Mouse (Mus musculus) liver, postnatal 0 days (tissue): Measurements from ENCODE around the gene Ttll12. TPM values are rescaled to one million over a fixed set of nuclear protein-coding genes. Genes with fewer than 3 reads are reported as not detected.

Experiments
- ATAC-seq: fragments of 200-750 bp; cut with Nextera tagmentation; 2 replicates; pipeline ENCODE4 v1.8.0; 2017; ENCODE audit warnings: mild to moderate bottlenecking, moderate library complexity
- DNase-seq: peaks from one replicate; pipeline ENCODE4 v3.0.0-alpha.2; 2016
- H3K27ac ChIP-seq: fragments of 300-500 bp; sonication (generic); 2 replicates; pipeline ENCODE4 v1.5.1; 2014; ENCODE audit warnings: antibody characterized with exemption, moderate library complexity, mild to moderate bottlenecking, low read depth
- H3K27me3 ChIP-seq: fragments of 300-500 bp; sonication (generic); 2 replicates; pipeline ENCODE4 v1.6.1; 2014; ENCODE audit warnings: low read length, control low read depth, mixed read lengths; ENCODE audit not compliant: insufficient read depth
- H3K36me3 ChIP-seq: fragments of 300-500 bp; sonication (generic); replicated peaks from 2 replicates; pipeline ENCODE4 v1.6.1; 2014; ENCODE audit warnings: mild to moderate bottlenecking, control low read depth, low read length, moderate library complexity, mixed read lengths; ENCODE audit not compliant: insufficient read depth
- H3K4me1 ChIP-seq: fragments of 300-500 bp; sonication (generic); 2 replicates; pipeline ENCODE4 v1.6.1; 2014; ENCODE audit warnings: antibody characterized with exemption, mild to moderate bottlenecking, control low read depth; ENCODE audit not compliant: insufficient read depth
- H3K4me2 ChIP-seq: fragments of 300-500 bp; sonication (generic); 2 replicates; pipeline ENCODE4 v1.6.1; 2014; ENCODE audit warnings: low read depth, mild to moderate bottlenecking, low read length, moderate library complexity, mixed read lengths
- H3K4me3 ChIP-seq: fragments of 300-500 bp; sonication (generic); 2 replicates; pipeline ENCODE4 v1.5.1; 2014; ENCODE audit warnings: low read depth, low read length
- H3K9ac ChIP-seq: fragments of 300-500 bp; sonication (generic); replicated peaks from 2 replicates; pipeline ENCODE4 v1.6.1; 2014; ENCODE audit warnings: mild to moderate bottlenecking, moderate library complexity
- H3K9me3 ChIP-seq: fragments of 300-500 bp; sonication (generic); 2 replicates; pipeline ENCODE4 v1.6.1; 2016; ENCODE audit warnings: mild to moderate bottlenecking, control low read depth, low read length, mixed read lengths
- CTCF ChIP-seq: sonication (generic); IDR thresholded peaks from 2 replicates; pipeline ENCODE4 v1.5.1; 2016; ENCODE audit warnings: antibody characterized with exemption, low read depth
- EP300 ChIP-seq: IDR thresholded peaks from 2 replicates; pipeline ENCODE4 v1.6.1; 2016; ENCODE audit warnings: antibody characterized with exemption, low read depth, mild to moderate bottlenecking
- WGBS: fragments of 180-500 bp; shearing (Covaris S2); extraction: QIAGEN DNeasy Blood & Tissue Kit; methylation state at CpG from one replicate; pipeline ENCODE4 v1.1.7; 2014; ENCODE audit not compliant: insufficient replicate concordance; 5-methylcytosine and 5-hydroxymethylcytosine counted together
- polyA plus RNA-seq: library from polyadenylated mRNA; unstranded; fragments of >200 nt; fragmentation: Nextera tagmentation; extraction: Ambion mirVana; gene quantifications from 2 replicates; pipeline ENCODE4 v1.2.1, GENCODE M21; 2015

Ttll12 gene
- polyA plus RNA-seq, 1 experiment from 2014 or later: 12.9 TPM

DNA sequence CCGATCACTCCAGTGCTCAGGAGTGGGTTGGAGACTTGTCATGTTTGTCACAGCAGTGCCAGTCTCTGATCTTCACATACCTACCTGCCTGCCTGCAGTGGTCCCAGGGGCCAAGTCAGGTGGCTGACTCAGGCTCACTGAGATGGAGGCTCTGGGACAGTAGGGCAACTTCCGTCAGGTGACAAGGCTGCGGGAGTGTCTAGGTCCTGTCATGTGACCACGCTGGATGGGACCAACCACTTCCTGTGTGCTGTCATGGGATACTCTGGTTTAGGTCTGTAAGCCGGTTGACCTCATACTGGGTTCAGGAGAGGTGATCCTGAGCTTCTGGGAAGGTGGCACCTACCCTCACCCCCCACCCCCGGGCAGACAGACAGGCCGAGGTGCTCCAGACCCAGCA lies 48.9 kb downstream of the Ttll12 start:
- Histone ChIP-seq H3K9me3 (no peaks in the 10 kb centered on the region), H3K27ac (no peak overlapping the region), H3K27me3 (no peaks in the 10 kb centered on the region), H3K4me2 (no peak overlapping the region), H3K9ac (no peak overlapping the region), H3K36me3 (peaks cover 30% of the 10 kb centered on the region), H3K4me3 (no peak overlapping the region), H3K4me1 (no peaks in the 10 kb centered on the region)
- ATAC-seq: 0 out of 2 replicates have a peak, but pooled peaks have one; percentile 13
- no peak for TF ChIP-seq EP300
- DNase-seq: no peak
- 90% methylated on average over 7 of the region's 7 CpGs for WGBS

DNA sequence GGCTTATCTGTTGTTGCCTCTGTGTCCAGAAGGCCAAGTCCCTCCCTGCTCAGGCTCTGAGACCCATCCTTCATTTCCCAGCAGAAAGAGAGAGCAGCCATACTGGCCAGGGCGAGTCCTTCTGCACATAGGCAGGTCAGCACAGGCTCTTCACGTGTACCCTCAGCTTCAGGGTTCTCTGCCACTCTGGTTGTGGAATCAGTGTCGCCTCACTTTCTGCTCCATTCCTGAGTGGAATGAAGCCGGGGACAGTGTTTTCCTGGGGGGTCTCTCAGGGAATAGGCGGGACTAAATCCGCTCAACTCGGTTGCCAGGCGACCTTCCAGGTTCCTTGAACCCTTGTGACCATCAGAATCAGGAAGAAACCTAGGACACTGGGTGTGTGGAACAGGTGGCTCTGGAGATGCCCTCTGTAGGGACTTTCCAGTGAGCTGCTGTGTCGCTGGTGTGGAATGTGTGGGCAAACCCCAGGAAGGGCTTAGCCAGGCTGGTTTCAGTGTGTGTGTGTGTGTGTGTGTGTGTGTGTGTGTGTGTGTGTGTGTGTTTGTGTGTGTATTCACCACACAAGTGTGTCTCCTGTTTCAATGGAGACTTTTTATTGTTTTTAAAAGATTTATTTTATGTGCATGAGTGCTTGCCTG lies 53.2 kb downstream of the Ttll12 start:
- Histone ChIP-seq H3K27me3 (no peaks in the 10 kb centered on the region), H3K9me3 (no peaks in the 10 kb centered on the region), H3K36me3 (peaks cover 17% of the 10 kb centered on the region), H3K4me2 (no peak overlapping the region), H3K9ac (no peak overlapping the region), H3K4me3 (no peak overlapping the region), H3K4me1 (no peaks in the 10 kb centered on the region), H3K27ac (no peak overlapping the region)
- no peak for DNase-seq
- no peak for ATAC-seq
- TF ChIP-seq EP300: no peak
- TF ChIP-seq CTCF: no peak
- 68% methylated on average over 9 of the region's 9 CpGs for WGBS

GRCm38 (mm10) chr15:83539905-83540304 lies 55.1 kb downstream of the Ttll12 start:
- H3K36me3 ChIP-seq: peaks cover 2% of the 10 kb centered on the region; the same call in 1 of the 2 replicates
- ATAC-seq: no peak
- no peaks in the 10 kb centered on the region for H3K27me3 ChIP-seq
- no peak overlapping the region for H3K27ac ChIP-seq
- H3K4me2 ChIP-seq: no peak overlapping the region
- no peak overlapping the region for H3K9ac ChIP-seq
- DNase-seq: no peak
- H3K4me1 ChIP-seq: 0 out of 2 replicates have a peak, but pooled peaks cover 4% of the 10 kb centered on the region
- 46% methylated on average over 4 of the region's 4 CpGs for WGBS
- H3K4me3 ChIP-seq: no peak overlapping the region
- TF ChIP-seq CTCF (no peak), EP300 (no peak)
- H3K9me3 ChIP-seq: no peaks in the 10 kb centered on the region

DNA sequence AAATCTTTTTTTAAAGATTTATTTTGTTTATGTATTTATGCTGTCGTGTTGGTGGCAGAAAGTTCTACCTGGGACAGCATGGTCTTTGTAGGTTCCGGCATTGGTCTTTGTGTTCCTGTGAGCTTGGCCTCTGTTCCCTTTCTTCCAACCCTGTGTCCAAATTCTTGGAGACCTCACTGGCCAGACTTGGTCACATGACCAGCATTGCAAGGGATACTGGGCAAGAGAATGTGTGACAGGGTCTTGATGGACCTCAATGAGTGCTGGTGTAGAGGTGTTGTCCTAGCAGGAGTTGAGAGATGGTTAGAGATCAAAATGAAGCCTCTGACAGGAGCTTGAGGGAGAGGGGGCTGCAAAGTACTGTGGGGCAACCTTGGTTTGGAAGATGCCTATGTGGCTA lies 56.1 kb downstream of the Ttll12 start:
- ATAC-seq: no peak
- Histone ChIP-seq H3K4me1 (0 out of 2 replicates have a peak, but pooled peaks cover 4% of the 10 kb centered on the region), H3K9me3 (no peaks in the 10 kb centered on the region), H3K27me3 (no peaks in the 10 kb centered on the region), H3K27ac (no peak overlapping the region), H3K4me2 (no peak overlapping the region), H3K36me3 (no peaks in the 10 kb centered on the region; the same call in 1 of the 2 replicates), H3K9ac (no peak overlapping the region), H3K4me3 (no peak overlapping the region)
- WGBS: 87% methylated on average over 2 of the region's 2 CpGs
- no peak for TF ChIP-seq EP300
- no peak for TF ChIP-seq CTCF
- no peak for DNase-seq

GRCm38 (mm10) chr15:83535890-83536231 lies 59.1 kb downstream of the Ttll12 start:
- Histone ChIP-seq H3K9me3 (no peaks in the 10 kb centered on the region), H3K27me3 (no peaks in the 10 kb centered on the region), H3K36me3 (no peaks in the 10 kb centered on the region), H3K27ac (no peak overlapping the region), H3K4me2 (no peak overlapping the region), H3K9ac (no peak overlapping the region), H3K4me3 (no peak overlapping the region), H3K4me1 (peaks cover 5% of the 10 kb centered on the region)
- WGBS: 69% methylated on average over 6 of the region's 6 CpGs
- DNase-seq (no peak), ATAC-seq (no peak)
- TF ChIP-seq CTCF: no peak
- TF ChIP-seq EP300: no peak

DNA sequence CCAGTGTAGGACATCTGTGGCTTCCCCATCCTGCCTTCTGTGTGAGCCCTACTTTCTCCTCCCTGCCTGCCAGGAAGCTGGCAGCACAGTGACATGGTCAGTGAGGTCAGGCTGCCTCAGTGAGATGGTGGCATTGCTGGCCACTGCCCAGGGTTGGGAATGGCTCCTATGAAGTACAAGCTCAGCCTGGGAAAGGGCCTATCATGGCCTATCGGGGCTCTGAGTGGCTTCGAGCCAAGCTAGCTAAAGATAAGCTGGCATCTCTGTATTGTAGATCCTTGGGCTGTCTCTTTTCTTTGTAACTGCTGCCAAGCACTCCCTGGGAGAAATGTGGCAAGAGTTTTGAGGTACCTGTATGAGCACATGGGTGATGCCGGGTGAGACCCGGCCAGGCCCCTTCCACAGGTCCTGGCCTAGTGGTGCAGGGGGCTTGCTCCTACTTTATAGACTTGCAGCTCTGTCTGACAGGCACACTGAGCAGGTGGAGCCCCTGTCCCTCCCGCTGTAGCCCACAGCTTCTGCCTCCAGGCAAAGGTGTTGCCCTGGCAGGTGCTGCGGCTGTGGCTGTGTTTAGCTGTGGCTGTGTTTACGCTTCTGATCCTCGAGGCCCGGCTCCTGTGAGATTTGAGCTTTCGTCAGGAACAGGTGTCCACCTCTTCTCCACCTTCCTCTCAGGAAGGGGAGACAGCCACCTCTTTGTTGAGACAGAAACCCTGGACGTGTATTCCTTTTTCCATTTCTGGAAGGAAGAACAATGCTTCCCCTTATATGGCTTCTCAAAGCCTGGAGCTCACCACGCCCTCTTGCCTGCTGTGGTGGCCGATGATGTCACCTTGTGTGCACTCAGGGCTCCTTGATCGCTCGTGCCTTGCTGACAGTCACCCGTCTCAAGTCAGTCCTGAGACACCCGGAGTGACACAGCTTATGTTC lies 59.7 kb downstream of the Ttll12 start:
- DNase-seq: no peak

More for the DNA sequence above, 59.7 kb downstream of the Ttll12 start:
- no peak for ATAC-seq
- Histone ChIP-seq H3K9ac (no peak overlapping the region), H3K4me3 (no peak overlapping the region), H3K4me1 (peaks cover 11% of the 10 kb centered on the region), H3K27ac (no peak overlapping the region), H3K36me3 (no peaks in the 10 kb centered on the region), H3K9me3 (no peaks in the 10 kb centered on the region), H3K4me2 (no peak overlapping the region), H3K27me3 (no peaks in the 10 kb centered on the region)
- TF ChIP-seq CTCF: no peak
- TF ChIP-seq EP300: no peak
- 62% methylated on average over 17 of the region's 17 CpGs for WGBS
